Mouse (Mus musculus): Measurements from ENCODE around the gene Lama1. TPM values are rescaled to one million over a fixed set of nuclear protein-coding genes. Genes with fewer than 3 reads are reported as not detected.

Gene Lama1
- total RNA-seq (2021): 10 to 100 TPM in 1 of 2 experiments, 1 to 10 TPM in 1; 7.5 to 10.6 TPM
- polyA plus RNA-seq (2012; rRNA removed): 8.1 and 9.6 TPM in 2 replicates
- long read RNA-seq: 0 reads

DNA sequence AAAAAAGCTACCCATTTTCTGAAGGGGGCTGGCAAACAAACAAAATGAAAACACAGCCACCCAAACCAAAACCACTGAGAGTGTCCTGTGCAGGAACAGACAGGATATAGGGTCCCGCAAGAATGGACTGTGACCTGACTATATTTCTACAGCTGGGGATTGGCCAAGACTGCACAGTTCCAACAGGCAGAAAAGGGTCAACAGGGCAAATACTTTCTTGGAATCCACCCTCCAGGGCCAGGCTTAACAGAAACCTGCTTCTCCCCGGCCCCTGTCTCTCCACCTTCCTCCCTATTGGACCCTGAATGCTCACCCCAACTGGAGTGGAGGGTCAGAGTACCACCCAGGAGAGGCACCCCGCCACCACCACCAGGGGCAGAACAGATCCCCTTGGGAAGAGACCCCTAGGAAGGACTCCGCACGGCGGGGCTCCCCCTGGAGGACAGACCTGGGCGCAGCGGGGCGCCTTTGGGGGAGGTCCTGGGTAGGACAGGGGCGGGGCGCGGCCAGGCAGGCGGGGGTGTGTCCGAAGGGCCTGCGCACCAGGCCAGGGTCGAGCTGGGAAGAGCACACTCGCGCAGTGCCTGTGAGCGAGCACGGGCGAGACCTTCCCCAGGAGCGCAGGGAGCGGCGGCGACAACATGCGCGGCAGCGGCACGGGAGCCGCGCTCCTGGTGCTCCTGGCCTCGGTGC lies at the start of gene Lama1:
Gene Lama1 (plus strand): TSS at position 566 of the 693 bp plus-strand sequence.
- peak; percentile 93 for DNase-seq

DNA sequence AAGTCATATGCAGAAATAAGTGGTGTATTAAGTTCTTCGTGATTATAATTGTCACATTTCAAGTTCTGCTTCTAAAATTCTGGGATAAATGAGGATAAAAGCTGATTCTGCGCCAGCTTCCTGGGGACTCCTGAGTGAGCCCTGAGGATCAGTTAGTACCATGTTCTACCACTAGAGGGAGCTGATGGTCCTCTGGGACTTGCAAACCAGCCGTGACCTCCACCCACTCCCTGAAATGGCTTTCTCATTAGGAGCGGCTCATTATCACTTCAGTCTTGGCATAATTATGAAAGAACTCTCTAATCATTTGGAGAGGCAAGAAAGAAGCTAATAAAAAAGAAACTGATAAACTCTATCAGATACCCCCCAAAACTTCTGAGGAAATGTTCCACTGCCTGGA lies 45.6 kb upstream of the Lama1 start:
- peak; percentile 66 for DNase-seq

DNA sequence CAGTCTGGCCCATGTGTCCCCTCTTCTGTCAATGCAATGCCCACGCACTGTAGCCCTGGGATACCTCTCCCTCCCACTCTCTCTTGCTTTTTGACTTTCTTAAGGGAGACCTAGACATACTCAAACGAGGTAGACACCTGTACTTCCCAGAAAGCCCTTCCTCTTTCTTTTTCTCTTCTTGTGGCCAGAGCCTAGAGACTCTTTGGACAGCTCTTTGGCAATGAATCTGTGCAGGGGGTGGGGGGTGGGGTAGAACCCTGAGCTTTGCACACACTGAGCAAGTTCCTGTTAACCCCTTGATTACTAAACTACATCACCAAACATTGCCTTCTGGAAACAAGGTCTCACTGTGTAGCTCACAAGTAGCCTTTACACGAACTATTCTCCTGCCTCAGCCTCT lies 32.8 kb upstream of the Lama1 start:
- DNase-seq: no peak

DNA sequence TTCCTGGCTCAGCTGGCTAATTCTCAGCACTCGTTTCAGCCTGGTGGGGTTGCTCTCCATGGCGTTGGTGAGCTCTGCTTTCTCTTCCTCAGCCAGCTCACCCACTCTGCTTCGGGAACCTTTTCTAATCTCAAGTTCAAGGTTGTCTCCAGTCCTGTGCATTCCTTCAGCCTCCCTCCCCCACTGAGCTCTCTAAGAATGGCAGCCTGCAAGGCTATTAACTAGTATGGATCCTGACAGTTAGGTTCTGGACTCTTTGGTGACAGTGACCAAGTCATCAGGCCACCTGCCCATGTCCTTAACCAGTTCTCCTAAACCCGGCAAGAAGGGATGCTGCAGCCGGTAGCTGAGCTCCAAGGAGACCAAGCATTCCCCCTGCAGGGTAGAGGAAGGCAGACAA lies 30.1 kb upstream of the Lama1 start:
- DNase-seq: peak; percentile 59

DNA sequence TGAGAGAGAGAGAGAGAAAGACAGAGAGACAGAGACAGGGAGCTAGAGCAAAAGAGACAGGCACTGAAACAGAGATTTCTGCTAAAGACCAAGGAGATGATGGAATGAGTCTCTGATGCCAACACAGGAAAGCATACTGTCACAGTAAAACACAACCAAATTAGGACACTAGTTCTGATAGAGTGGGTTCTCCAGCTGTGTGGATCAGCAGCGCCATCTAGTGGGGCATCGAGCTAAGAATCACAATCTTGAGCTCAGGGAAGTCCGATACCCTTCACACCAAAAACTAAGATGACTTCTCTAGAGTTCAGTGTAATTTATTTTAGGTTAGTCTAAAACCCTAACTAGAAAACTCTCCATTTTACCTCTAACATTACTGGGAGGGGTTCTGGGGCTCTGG lies 29.1 kb upstream of the Lama1 start:
- peak; percentile 68 for DNase-seq

DNA sequence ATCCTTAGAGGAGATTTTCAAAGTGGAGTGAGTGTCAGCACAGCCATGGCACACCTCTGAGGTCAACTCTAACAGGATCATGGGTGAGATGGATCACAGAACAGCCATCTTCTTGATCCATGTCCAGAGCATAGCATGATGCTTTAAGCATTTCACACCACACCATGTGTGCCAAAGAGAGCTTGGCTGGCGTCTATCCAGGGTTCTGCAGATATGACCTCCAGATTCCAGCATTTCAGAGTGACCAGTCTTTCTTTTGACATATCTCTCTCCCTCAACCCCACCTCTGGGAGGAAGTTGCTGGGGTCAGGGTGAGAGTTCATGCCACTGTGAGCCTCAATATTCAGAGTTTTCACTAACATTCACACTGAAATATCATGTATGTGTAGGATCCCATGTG lies 18.5 kb upstream of the Lama1 start:
- no peak for DNase-seq

DNA sequence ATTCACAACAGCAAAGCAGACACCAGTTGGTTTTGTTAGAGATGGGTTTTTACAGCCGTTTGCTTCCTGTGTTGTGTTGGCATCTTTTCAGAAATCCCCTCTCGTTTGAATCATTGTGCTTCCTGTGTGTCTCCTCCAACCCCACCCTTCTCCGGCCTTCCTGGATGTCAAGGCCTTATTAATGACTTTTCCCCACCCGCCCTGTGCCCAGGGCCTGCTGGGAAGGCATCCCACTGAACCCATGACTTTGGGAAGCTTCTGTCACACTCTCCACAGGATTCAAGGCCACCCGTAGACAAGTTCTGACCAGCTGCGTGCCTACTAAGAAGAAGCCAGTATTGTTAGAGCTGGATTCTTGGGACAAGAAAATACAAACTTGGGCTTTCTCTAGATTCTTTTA lies 16.0 kb upstream of the Lama1 start:
- peak; percentile 48 for DNase-seq

DNA sequence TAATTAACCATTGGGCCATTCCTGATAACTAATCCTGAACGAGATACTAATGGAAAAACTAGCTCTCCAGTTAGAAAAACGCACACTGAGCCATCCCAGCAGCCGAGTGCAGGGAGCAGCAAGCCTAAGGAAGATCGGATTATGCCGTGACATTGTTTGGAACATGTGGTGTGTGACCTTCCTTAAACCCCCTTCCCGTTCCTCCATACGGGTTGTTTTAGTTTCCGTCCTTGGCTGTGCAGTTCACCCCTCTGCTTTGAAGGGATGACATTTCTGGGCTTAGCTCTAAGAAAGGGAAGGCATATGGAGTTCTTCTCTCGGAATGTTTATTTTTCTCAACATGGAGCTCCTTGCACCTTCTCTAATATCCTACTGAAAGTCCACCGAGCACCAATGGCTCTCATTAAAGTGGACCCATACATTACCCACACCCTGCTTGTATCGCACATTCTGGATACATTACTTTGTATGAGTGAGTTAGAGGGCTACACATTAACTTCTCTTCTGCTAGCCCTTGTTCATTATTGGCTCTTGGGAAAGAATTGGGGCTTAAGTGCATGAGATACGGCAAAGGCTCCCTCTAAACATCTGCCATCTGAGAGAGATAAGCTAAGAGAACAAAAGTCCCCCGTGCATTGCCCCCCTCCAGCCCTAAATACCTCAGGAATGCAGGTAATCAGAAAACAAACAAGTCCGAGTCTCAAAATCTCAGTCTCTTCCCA lies 11.9 kb upstream of the Lama1 start:
- no peak for DNase-seq

DNA sequence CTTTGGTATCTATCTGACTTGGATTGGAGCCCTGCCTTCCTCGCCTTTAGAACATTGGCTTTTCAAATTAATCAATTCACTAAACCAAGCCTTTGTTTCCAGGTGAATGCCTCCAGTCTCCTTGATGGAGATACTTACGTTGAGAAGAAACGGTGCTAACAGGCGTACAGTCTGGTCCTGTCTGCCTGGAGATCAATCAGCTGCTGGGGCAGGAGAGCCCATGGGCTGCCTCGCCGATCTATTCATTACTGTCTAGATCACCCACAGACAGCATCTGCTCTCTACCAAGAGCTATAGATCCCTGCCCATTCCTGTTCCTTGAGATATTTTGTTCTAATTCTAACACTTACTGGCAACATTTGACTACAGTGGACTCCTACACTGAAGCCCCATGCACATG lies 9.6 kb upstream of the Lama1 start:
- DNase-seq: no peak

DNA sequence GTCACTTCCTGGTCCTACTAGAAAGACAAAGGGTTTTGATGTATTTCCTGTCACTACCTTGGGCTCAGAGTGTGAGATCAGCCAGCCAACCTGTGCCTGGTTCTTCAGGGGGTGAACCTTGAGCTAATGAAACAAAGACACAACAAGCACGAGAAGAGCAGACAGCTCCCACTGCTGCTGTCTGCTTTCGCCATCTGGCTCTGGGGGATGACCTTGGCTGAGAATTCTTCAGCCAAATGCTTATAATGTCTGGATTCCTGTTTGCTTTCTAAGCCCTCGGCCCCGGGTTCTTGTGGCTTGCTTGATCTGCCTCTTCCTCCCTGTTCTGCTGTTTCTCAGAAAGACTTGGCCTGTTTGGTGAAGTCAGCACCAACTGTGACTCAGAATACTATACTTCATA lies 6.4 kb upstream of the Lama1 start:
- DNase-seq: peak; percentile 38

DNA sequence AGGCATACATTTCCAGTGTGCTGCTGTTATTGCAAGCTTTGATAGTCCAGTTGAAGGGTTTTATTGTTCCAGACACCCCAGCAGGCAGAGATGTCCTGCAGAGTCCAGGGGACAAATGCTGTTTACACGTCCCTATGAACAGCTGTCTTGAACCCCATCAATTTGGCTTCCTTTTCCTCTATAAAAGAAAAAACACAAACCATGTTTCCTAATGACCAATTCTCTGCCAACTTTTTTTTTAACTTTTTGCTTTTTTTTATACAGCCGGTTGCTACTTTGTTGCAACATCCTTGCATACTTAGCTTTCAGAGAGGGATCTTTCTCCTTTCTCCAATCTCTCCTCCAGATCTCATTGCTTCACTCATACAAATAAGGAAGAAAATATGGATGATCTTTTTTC lies 4.4 kb upstream of the Lama1 start:
- DNase-seq: no peak

DNA sequence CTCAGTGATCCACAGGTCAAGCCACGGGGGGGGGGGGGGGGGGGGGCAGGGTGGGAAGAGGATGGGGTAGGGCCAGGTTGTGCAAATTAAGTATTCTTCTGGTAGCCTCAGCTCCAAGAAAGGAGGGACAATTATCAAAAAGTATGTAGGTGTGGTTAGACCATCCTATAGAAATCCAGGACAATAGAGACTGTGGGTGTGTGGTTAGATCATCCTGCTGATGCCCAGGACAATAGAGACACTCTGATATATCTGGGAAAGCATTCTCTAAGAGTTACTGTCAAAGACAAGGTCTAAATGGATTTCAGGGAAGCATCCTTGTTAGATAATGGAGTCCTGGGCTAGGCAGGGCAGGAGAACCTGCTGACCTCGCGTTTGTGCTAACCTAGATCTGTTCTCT lies 3.2 kb upstream of the Lama1 start:
- no peak for DNase-seq

DNA sequence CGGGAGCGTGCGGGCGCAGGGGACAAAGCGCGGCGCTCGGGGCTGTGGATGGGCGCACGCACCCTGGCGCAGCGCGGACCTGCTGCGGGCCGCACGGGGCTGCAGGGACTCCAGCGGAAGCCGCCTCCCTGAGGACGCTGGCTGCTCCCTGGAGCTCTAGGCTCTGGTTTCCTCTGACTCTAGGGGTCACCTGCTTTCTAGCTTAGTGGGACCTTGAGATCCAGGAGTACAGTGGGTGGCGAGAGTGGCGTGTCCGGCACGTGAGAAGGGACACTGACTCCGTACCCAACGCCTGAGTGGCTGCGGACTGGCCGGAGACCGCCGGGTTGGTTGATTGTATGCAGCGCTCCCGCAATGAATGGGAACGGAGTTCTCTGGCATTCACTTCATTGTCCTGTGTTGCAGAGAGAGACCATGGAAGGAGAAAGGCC lies 417 bp downstream of the Lama1 start:
- no peak for DNase-seq

DNA sequence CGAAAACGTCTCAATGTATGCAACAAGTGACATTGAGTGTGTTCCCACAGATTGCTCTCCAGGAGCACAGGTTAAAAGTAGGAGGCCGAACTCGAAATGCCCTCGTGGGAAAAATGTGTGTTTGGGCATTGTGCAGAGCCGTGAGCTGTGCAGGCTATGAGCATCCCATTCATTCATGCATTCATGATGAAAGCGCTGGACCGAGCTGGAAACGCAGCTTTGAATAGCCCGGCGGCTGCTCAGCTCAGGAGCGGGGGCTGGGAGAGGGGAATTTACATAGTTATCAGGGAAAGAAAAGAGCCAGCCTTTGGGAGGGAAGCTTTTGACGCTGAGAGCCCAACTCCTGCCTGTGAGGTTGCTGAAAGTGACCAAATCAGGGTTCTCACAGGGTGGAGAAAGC lies 1.2 kb downstream of the Lama1 start:
- peak; percentile 41 for DNase-seq

DNA sequence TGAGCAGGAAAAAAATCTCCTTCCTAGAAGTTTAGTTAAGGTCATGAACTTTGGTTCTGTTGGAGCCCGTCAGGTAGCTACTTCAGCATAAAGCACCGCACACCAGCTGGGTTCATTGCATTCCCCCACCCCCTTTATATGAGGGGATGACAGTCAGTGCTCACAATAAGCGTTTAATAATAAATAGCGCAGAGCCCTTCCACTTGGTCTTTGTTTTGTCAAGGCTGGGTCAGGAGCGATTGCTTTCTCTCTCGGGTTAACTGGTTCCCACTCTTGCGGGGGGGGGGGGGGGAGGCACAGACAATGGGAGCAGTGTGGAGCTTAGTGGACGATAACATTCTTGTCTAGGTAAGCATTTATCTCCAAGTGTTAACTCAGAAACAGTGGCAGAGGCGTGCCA lies 4.7 kb downstream of the Lama1 start:
- no peak for DNase-seq

DNA sequence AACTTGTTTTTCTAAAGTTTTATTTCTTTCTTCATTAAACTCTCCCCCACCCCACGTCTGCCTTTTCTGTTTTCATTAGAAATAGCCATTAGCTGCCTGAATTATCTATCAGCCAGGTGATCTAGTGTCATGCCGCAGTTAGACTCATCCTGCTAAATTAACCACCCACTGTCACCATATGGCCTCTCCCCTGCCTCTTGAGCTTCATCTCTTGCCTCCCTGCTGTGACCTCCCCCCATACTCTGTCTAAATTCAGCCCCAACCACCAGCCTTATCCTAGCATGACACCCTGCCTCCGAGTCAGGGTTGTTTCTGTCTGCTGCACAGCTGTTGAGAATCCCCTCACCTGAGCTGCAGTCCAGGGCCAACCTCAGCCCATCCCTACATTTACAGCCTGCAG lies 5.9 kb downstream of the Lama1 start:
- no peak for DNase-seq

DNA sequence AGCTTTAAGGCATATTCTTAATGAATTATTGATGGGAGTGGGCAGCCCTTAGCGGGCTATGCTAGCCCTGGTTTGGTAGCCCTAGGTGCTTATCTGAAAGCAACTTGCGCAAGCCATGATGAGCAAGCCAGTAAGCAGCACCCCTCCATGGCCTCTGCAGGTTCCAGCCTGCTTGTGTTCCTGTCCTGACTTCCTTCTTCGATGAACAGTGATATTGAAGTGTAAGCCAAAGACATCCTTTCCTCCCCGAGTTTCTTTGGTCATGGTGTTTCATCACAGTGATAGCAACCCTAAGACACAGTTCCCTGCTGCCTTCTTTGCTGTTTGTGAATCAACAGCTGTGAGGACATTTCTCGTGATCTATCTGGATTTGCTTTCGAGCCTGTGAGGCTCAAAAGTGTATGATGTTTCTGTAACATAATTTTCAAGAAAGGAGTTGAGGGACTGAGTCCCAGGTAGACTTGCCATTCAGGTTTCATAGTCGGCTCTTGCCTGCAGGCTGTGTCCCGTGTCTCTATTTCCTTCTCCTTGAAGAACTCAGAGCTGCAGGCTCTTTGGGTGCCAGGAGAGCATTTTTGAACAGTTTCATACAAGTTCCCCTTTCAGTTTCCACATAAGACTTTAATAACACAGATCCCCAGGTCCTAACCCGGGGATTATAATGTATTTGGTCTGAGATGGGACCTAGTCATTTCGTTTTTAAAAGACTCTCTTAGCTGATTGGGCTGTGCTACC lies 8.1 kb downstream of the Lama1 start:
- DNase-seq: no peak

DNA sequence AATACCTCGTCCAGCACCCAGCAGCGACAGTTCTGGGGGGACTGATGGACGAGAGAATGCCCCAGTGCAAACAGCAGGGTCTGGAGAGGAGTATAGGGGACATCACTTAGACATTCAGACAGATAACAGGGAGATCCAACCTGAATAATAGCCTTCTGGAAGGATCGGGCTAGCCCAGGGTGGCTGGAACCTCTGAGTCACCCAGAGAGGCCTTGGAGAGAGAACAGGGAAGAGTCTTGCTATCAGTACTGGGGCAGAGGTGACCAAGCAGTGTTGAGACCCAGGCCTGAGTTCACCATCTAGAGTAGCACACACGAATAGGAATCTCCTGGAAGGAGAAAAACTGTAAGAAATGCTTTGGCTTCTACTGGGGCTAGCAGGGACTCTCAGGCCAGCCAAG lies 9.3 kb downstream of the Lama1 start:
- DNase-seq: peak; percentile 78

DNA sequence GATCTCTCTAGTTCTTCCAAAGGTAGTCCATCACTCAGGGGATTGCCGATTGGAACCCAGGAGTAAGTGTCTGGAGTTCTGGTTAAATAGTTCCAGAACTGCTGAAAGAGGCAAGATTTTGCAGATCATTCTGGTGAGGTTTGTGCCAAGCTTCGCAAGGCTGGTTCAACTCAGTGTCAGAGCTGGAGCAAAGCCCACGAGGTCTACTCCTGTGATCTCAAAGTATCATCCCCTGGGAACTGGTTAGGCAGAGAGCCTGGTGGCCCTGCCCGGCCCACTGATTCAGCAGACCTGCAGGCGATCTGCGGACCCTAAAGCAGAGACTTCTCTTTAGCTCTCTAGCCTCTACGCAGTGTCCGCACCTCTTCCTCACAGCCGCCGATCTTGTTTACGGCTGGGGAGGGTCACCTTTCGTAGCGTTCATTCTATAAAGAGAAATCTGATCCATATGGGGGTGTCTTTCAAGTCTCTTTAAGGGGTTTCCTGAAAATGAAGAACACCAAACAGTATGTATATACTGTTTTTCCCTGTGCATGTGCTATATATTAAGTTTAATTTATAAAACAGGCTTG lies 10.8 kb downstream of the Lama1 start:
- peak; percentile 50 for DNase-seq

DNA sequence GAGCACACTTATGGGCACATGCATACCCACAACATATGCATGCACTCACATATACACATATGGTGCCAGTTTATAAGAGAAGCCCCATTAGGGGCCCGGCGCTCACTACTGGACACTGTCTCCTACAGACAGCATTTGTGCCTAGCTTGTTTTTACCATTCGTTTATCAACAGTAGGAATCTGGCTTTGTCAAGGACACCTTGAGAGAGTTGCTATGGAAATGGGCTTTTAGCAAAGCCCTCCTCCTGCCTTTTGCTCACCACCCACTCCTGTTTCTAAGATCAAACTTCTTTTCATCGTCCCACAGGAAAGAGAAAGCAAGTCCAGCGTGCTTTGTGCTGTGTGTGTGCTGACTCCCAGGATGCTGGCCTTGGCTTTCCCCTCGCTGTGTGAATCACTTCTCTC lies 13.3 kb downstream of the Lama1 start:
- peak; percentile 69 for DNase-seq

DNA sequence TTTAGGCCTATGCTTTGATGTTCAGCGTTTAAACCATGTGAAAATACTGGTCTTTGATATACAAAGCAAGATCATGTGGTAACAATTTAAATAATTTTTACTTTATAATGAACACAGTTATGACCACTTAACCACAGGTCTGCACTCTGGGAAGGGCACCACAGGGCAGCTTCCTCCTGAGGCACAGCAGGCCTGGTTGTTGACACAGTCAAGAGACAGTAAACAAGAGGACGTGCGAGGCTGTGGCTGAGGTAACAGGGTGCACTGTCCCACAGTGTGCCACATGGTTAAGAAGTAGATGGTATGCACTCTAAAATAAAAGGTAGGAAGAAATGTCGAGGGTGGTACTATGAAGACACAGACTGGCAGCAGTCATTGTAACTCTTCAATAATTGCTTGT lies 14.3 kb downstream of the Lama1 start:
- DNase-seq: no peak

DNA sequence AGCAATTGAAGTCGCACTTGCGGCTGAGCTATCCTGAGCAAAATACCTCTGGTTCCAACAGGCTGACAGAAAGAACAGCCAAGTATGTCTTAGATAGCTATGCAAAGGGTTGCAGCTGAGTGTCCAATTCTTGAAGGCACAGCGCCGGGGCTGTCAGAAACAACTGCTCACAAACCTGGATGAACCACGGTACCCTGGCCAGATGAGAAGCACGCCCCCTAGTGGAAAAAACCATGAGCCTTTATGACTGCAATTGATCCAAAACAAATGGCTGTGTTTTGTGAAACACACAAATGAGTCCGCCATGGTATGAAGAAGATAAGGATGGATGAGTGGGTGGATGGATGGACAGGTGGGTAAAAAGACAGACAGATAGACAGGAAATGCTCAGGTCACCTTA lies 15.9 kb downstream of the Lama1 start:
- DNase-seq: no peak

DNA sequence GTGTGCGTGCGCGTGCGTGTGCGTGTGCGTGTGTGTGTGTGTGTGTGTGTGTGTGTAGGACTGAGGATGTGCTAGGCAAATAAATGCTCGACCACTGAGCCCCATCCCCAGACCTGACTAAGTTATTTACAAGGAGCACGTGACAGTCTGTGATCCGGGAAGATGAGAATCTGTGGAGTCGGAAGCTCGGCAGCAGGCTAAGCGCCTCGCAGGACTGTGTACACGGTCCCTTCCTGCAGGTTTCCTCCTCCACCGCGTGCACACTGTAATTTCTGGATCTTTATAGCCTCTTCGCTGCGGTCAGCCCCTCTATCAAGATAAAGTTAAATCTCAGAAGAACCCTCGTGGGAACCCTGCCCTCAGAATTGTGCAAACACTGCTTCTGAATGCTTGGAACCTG lies 18.4 kb downstream of the Lama1 start:
- DNase-seq: no peak
